Mouse (Mus musculus): ENCODE measurements around the gene Ptpro.

Ptpro gene

GRCm38 (mm10) chr6:137252194-137252886 is at the start of gene Ptpro:
Ptpro (plus strand) TSS chr6:137252319.
- DNase-seq (ENCODE audit: low spot score), result no peak

- no peak for DNase-seq (ENCODE audit: low spot score)
These were observed 49.5 kb upstream of the Ptpro start for GRCm38 (mm10) chr6:137202661-137203060.

GRCm38 (mm10) chr6:137205662-137206400 is 46.3 kb upstream of the Ptpro start:
- no peak for DNase-seq (ENCODE audit: low spot score)

GRCm38 (mm10) chr6:137207126-137207525 is 45.0 kb upstream of the Ptpro start:
- DNase-seq (ENCODE audit: low spot score), result no peak

- DNase-seq (ENCODE audit: low spot score), result peak; percentile 17
These were observed 42.1 kb upstream of the Ptpro start for GRCm38 (mm10) chr6:137209992-137210391.

- DNase-seq (ENCODE audit: low spot score), result no peak
These were observed 41.1 kb upstream of the Ptpro start for GRCm38 (mm10) chr6:137210991-137211390.

- no peak for DNase-seq (ENCODE audit: low spot score)
These were observed 40.7 kb upstream of the Ptpro start for GRCm38 (mm10) chr6:137211441-137211840.

- DNase-seq (ENCODE audit: low spot score), result no peak
These were observed 34.2 kb upstream of the Ptpro start for GRCm38 (mm10) chr6:137217841-137218463.

- no peak for DNase-seq (ENCODE audit: low spot score)
These were observed 746 bp downstream of the Ptpro start for GRCm38 (mm10) chr6:137252887-137253242.

- no peak for DNase-seq (ENCODE audit: low spot score)
These were observed 1.3 kb downstream of the Ptpro start for GRCm38 (mm10) chr6:137253415-137253814.

- no peak for DNase-seq (ENCODE audit: low spot score)
These were observed 8.9 kb downstream of the Ptpro start for GRCm38 (mm10) chr6:137261033-137261432.

GRCm38 (mm10) chr6:137262087-137262486 is 10.0 kb downstream of the Ptpro start:
- no peak for DNase-seq (ENCODE audit: low spot score)

- no peak for DNase-seq (ENCODE audit: low spot score)
These were observed 15.9 kb downstream of the Ptpro start for GRCm38 (mm10) chr6:137268019-137268418.

GRCm38 (mm10) chr6:137268592-137268991 is 16.5 kb downstream of the Ptpro start:
- DNase-seq (ENCODE audit: low spot score), result no peak

- no peak for DNase-seq (ENCODE audit: low spot score)
These were observed 20.4 kb downstream of the Ptpro start for GRCm38 (mm10) chr6:137272513-137272912.

- DNase-seq (ENCODE audit: low spot score), result no peak
These were observed 25.5 kb downstream of the Ptpro start for GRCm38 (mm10) chr6:137277587-137277994.

- DNase-seq (ENCODE audit: low spot score), result no peak
These were observed 27.5 kb downstream of the Ptpro start for GRCm38 (mm10) chr6:137279576-137279975.

GRCm38 (mm10) chr6:137281541-137282049 is 29.5 kb downstream of the Ptpro start:
- DNase-seq (ENCODE audit: low spot score), result no peak

- DNase-seq (ENCODE audit: low spot score), result no peak
These were observed 29.9 kb downstream of the Ptpro start for GRCm38 (mm10) chr6:137282050-137282449.

- DNase-seq (ENCODE audit: low spot score), result no peak
These were observed 34.3 kb downstream of the Ptpro start for GRCm38 (mm10) chr6:137286376-137286775.

- DNase-seq (ENCODE audit: low spot score), result no peak
These were observed 35.7 kb downstream of the Ptpro start for GRCm38 (mm10) chr6:137287788-137288187.

GRCm38 (mm10) chr6:137288264-137288663 is 36.1 kb downstream of the Ptpro start:
- DNase-seq (ENCODE audit: low spot score), result no peak

- no peak for DNase-seq (ENCODE audit: low spot score)
These were observed 40.3 kb downstream of the Ptpro start for GRCm38 (mm10) chr6:137292421-137292820.

All from ovary, postnatal 36 days (tissue).